Mouse (Mus musculus) G1E (cell line): ENCODE measurements around the gene Kansl1l. TPM values are rescaled to one million over a fixed set of nuclear protein-coding genes. Genes with fewer than 3 reads are reported as not detected.

Experiments used
- ATAC-seq: 2 replicates; pipeline ENCODE4 v1.8.0; 2016; ENCODE audit warnings: mild to moderate bottlenecking; ENCODE audit not compliant: insufficient number of reproducible peaks, poor library complexity, low FRiP score, severe bottlenecking; ENCODE audit errors: extremely low read depth
- DNase-seq: peaks from one replicate; pipeline ENCODE4 v3.0.0; 2012; ENCODE audit warnings: low spot score
- H3K27me3 ChIP-seq: 2 replicates; pipeline ENCODE4 v1.6.1; 2012; ENCODE audit warnings: mild to moderate bottlenecking, low read length, inconsistent platforms; ENCODE audit not compliant: insufficient read depth
- H3K36me3 ChIP-seq: replicated peaks from 2 replicates; pipeline ENCODE3; 2012; ENCODE audit warnings: mild to moderate bottlenecking, inconsistent platforms
- H3K4me1 ChIP-seq: 2 replicates; pipeline ENCODE4 v1.6.1; 2012; ENCODE audit warnings: low read depth, low read length, inconsistent platforms, mixed read lengths; ENCODE audit not compliant: insufficient read depth
- H3K4me3 ChIP-seq: 2 replicates; pipeline ENCODE4 v1.5.1; 2012; ENCODE audit warnings: low read depth, mild to moderate bottlenecking, inconsistent platforms, low read length, moderate library complexity, mixed read lengths
- H3K9me3 ChIP-seq: replicated peaks from 2 replicates; pipeline ENCODE4 v1.6.1; 2012; ENCODE audit warnings: inconsistent platforms
- CTCF ChIP-seq: IDR thresholded peaks from 2 replicates; pipeline ENCODE4 v1.5.1; 2012; ENCODE audit warnings: low read depth, low read length, inconsistent platforms, mixed read lengths
- GATA1 ChIP-seq: IDR thresholded peaks from 2 replicates; pipeline ENCODE4 v1.6.1; 2012; ENCODE audit warnings: borderline replicate concordance, low read length, inconsistent platforms, mixed read lengths
- GATA2 ChIP-seq: IDR thresholded peaks from 2 replicates; pipeline ENCODE4 v1.6.1; 2012; ENCODE audit warnings: low read depth, low read length, inconsistent platforms, borderline replicate concordance
- POLR2AphosphoS5 ChIP-seq: IDR thresholded peaks from 2 replicates; pipeline ENCODE4 v1.6.1; 2012; ENCODE audit warnings: low read depth, low read length, inconsistent platforms; ENCODE audit not compliant: insufficient replicate concordance
- TAL1 ChIP-seq: conservative IDR thresholded peaks from 2 replicates; pipeline ENCODE4 v1.6.1; 2012; ENCODE audit warnings: low read depth, low read length, inconsistent platforms, mixed read lengths
- polyA plus RNA-seq: library from polyadenylated mRNA; stranded (reverse); fragments of >175 nt; gene quantifications from 2 replicates; pipeline ENCODE4 v1.2.3, GENCODE M21; 2012
- total RNA-seq, 2 experiments: library from RNA; stranded (forward) in 1 of 2; stranded (reverse) in 1 of 2; fragments of 200-1000 nt in 1 of 2; fragments of >200 nt in 1 of 2; fragmentation: Nextera tagmentation in 1 of 2; gene quantifications; 2 replicates each; pipeline ENCODE4 v1.2.3; 2014 to 2017

Kansl1l gene
- total and polyA plus RNA-seq, 3 experiments, result 0.94 to 28.8 (median 18.7) TPM

DNA sequence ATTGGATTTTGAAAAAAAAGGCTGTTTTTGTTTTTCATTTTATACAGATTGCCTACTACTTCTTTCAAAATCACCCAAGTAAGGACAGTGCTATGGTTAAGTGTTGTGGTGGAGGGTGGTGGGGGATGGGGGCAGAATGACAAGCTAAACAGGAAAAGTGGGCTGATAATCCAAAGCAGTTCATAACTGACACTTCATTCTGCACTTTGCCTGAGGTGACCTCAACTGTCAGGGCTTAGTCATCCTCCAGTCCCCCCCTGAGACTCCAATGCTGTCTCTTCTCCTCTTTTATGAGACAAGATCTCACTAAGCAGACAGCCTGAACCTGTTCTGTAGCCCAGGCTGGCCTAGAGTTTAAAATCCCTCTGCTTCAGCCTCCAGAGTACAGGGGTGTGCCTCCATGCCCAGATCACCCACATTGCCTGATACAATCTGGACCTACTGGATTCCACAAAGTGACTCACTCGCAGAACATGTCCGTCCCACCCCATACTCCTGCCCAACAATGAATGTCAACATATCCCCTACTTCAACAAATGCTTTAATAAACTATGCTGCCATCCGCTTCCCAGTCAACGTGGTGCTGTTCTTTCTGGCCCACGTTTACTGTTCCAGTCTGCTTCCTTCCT is 28.4 kb upstream of the Kansl1l start:
- no peaks in the 10 kb centered on the region for H3K27me3 ChIP-seq
- H3K36me3 ChIP-seq, result peaks cover 59% of the 10 kb centered on the region
- peaks cover 11% of the 10 kb centered on the region for H3K4me1 ChIP-seq
- H3K9me3 ChIP-seq, result no peaks in the 10 kb centered on the region
- H3K4me3 ChIP-seq, result no peak overlapping the region
- ATAC-seq (peak; percentile 62), DNase-seq (no peak)
- TF ChIP-seq GATA1 (no peak), GATA2 (no peak), POLR2AphosphoS5 (no peak), TAL1 (no peak), CTCF (no peak)

DNA sequence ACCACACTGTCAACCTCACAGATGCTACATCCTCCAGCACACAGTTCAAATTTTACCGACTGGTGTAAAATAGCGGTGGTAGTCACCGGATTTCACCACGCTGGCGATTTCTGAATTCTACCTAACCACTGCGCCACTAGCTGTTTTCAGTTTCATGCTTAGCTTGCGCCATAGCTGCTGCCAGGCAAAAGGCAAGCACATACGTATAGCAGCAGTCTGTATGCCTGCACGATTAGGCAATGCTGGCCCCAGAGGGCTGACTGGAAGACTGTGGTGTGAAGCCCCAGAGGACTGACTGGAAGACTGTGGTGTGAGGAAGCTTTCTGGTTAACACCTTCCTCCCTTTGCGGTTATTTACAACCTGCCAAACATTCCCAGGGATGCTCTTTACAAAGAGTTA is 24.6 kb upstream of the Kansl1l start:
- TF ChIP-seq POLR2AphosphoS5 (no peak), GATA1 (no peak), GATA2 (no peak), CTCF (no peak), TAL1 (no peak)
- no peaks in the 10 kb centered on the region for H3K27me3 ChIP-seq
- H3K36me3 ChIP-seq, result peaks cover 49% of the 10 kb centered on the region
- H3K4me3 ChIP-seq, result no peak overlapping the region
- DNase-seq (no peak), ATAC-seq (no peak)
- H3K4me1 ChIP-seq, result peaks cover 18% of the 10 kb centered on the region
- no peaks in the 10 kb centered on the region for H3K9me3 ChIP-seq

DNA sequence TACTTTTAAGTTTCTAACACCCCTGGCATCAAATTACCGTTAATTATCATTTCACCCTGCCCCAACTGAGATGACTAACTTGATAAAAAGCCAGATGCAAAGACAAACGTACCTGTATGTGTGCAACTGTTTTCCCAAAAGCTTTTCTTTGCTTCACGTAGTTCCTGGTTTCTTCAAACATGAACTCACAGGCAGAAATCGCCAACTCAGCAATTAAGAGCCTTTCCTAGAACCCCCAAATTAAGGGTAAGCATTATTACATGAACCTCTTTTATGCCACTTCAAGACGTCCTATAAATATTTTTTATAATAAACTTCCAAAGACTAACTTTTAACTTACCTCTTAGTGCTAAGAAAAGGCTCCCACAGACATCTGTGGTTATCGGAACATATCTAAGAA is 24.1 kb upstream of the Kansl1l start:
- Histone ChIP-seq H3K4me3 (no peak overlapping the region), H3K36me3 (peaks cover 49% of the 10 kb centered on the region), H3K27me3 (no peaks in the 10 kb centered on the region), H3K4me1 (peaks cover 18% of the 10 kb centered on the region), H3K9me3 (no peaks in the 10 kb centered on the region)
- DNase-seq, result no peak
- TF ChIP-seq GATA2, result no peak
- TF ChIP-seq POLR2AphosphoS5, result no peak
- no peak for TF ChIP-seq CTCF
- no peak for TF ChIP-seq GATA1
- TF ChIP-seq TAL1, result no peak
- ATAC-seq, result no peak

DNA sequence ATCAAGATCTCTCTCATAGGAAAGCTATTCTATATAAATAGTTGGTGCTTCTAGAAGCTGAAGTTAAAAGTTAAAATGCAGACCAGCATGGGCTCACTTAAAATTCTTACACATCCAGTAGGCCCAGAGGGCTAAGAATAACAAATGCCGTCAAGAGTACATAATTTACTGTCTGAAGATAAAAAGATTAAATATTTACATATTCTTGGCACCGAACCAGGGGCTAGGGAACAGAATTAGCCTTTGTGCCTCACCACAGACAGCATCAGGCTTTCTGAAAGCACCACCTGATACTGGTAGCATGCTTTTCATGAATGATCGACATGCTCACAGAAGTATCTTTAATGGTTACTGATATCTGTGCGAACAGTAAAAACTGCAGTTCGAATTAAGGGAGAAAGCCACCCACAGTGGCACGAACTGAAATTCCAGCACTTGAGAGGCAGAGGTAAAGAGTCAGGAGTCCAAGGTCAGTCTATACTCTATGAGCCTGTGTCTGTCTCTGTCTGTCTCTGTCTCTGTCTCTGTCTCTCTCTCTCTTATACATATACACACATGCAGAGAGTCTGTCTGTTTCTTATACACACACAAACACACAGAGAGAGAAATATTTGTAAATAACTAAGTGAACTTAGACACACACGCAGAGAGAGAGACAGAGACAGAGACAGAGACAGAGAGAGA is 22.5 kb upstream of the Kansl1l start:
- H3K4me3 ChIP-seq, result no peak overlapping the region
- H3K9me3 ChIP-seq, result no peaks in the 10 kb centered on the region
- peaks cover 43% of the 10 kb centered on the region for H3K36me3 ChIP-seq
- H3K27me3 ChIP-seq, result no peaks in the 10 kb centered on the region
- DNase-seq (no peak), ATAC-seq (no peak)
- TF ChIP-seq GATA1 (no peak), POLR2AphosphoS5 (no peak), CTCF (no peak), GATA2 (no peak), TAL1 (no peak)
- peaks cover 7% of the 10 kb centered on the region for H3K4me1 ChIP-seq

DNA sequence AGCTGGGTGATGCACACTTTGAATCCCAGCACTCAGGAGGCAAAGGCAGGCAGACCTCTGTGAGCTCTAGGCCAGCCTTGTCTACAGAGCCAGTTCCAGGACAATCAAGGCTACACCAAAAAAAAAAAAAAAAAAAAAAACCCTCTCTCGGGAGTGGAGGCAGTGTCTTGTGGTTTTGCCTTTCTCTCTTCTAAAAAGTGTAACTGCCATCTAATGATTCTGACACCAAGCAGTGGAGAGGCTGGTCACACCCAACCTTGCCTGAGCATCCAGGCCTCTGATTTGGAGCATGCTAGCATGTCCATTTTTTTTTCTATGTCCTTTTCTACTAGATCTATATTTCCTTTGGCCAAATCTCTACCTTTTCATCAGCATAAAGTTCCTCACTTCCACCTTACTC is 21.8 kb upstream of the Kansl1l start:
- ATAC-seq, result no peak
- peaks cover 46% of the 10 kb centered on the region for H3K36me3 ChIP-seq
- TF ChIP-seq CTCF (no peak), TAL1 (no peak), GATA2 (no peak), POLR2AphosphoS5 (no peak), GATA1 (no peak)
- peaks cover 7% of the 10 kb centered on the region for H3K4me1 ChIP-seq
- H3K4me3 ChIP-seq, result no peak overlapping the region
- DNase-seq, result no peak
- no peaks in the 10 kb centered on the region for H3K9me3 ChIP-seq
- H3K27me3 ChIP-seq, result no peaks in the 10 kb centered on the region
